ENCODE assay signal across 16 mouse cellular contexts in the genomic region with DNA sequence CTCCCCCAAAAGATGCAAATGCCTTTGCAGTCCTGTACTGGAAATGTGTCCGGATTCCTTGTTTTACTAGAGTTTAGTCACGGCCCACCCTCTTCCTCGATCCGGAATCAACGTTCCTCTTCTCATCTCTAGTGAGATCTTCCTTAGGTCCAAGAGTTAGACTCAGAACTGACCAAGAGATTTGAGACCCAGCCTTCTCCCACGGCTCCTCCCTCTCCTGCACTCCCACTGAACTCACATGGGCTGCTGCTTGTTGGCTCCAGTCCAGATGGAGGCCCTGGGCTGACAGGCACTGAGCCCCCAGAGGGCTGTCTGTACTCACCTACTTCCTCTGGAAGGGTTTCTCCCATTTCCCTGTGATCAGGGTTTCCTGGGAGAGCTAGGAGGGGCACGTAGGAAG. TPM values are rescaled to one million over a fixed set of nuclear protein-coding genes. Genes with fewer than 3 reads are reported as not detected.
DNase-seq lines count a peak whose midpoint lies in the region; ATAC-seq and TF ChIP-seq lines count a peak whose summit lies in the region.
"Had no signal": no experiment of that assay in that cellular context is flagged by ENCODE, and none has a peak within 500 bp of the region (broad histone marks: within the 10 kb centered on the region; RNA-seq: fewer than 3 reads in every experiment).

No protein-coding gene starts in this region.

- no peaks in the 10 kb centered on the region for H3K27me3 ChIP-seq in heart, embryonic 12.5 days (replicated peaks)
- no peaks in the 10 kb centered on the region for H3K27me3 ChIP-seq in liver, embryonic 12.5 days (replicated peaks)
- no peaks in the 10 kb centered on the region for H3K27me3 ChIP-seq in hindbrain, postnatal 0 days (ENCODE audit: insufficient read depth, low read length)
- H3K27me3 ChIP-seq: embryonic facial prominence, embryonic 12.5 days; forebrain, embryonic 13.5 days had no signal

- no peak for TF ChIP-seq CTCF in hindbrain, postnatal 0 days (IDR thresholded peaks at IDR 0.05; ENCODE audit: low read depth)

- no peak overlapping the region for H3K4me3 ChIP-seq in heart, embryonic 12.5 days
- no peak overlapping the region for H3K4me3 ChIP-seq in liver, embryonic 12.5 days
- H3K4me3 ChIP-seq in hindbrain, postnatal 0 days (ENCODE audit: low read length), result no peak overlapping the region
- H3K4me3 ChIP-seq: embryonic facial prominence, embryonic 12.5 days; forebrain, embryonic 13.5 days; left cerebral cortex, adult 2 months had no signal

- H3K9ac ChIP-seq in heart, embryonic 12.5 days, result no peak overlapping the region
- no peak overlapping the region for H3K9ac ChIP-seq in liver, embryonic 12.5 days
- no peak overlapping the region for H3K9ac ChIP-seq in hindbrain, postnatal 0 days (replicated peaks; ENCODE audit: low read length)
- H3K9ac ChIP-seq: embryonic facial prominence, embryonic 12.5 days; forebrain, embryonic 13.5 days; liver, embryonic 14.5 days had no signal

- H3K36me3 ChIP-seq in heart, embryonic 12.5 days, result no peaks in the 10 kb centered on the region
- H3K36me3 ChIP-seq in liver, embryonic 12.5 days, result no peaks in the 10 kb centered on the region
- no peaks in the 10 kb centered on the region for H3K36me3 ChIP-seq in hindbrain, postnatal 0 days (ENCODE audit: insufficient read depth, low read length)
- H3K36me3 ChIP-seq: embryonic facial prominence, embryonic 12.5 days had no signal

- DNase-seq in heart, adult 9 months (ENCODE audit: low spot score in 2 of 2), result no peak
- DNase-seq in liver (peak; percentile 26), 3T3-L1 (ENCODE audit: low read depth, low spot score) (peak; percentile 50), ZHBTc4 (ENCODE audit: low read depth, low spot score) (peak; percentile 80)
- no peak for DNase-seq in hindbrain, postnatal 0 days (ENCODE audit: low spot score)
- DNase-seq: cerebellum, adult 8-10 months; gastrocnemius, postnatal 14 days; thymus, adult 2 months had no signal

- ATAC-seq in heart, embryonic 12.5 days (ENCODE audit: insufficient number of reproducible peaks, low FRiP score), result peak; percentile 74
- ATAC-seq in liver, embryonic 12.5 days, result no peak
- no peak for ATAC-seq in hindbrain, postnatal 0 days
- ATAC-seq in CD4-positive, CD25-positive, alpha-beta regulatory T cell, adult 4 months, result no peak
- ATAC-seq: forebrain, embryonic 13.5 days; hindbrain, embryonic 16.5 days had no signal

- WGBS in heart, embryonic 12.5 days, result 58% methylated on average over 7 of the region's 7 CpGs
- 69% methylated on average over 7 of the region's 7 CpGs for WGBS in liver, embryonic 12.5 days (ENCODE audit: insufficient replicate concordance)
- 74% methylated on average over 7 of the region's 7 CpGs for WGBS in hindbrain, postnatal 0 days

- peak overlapping the region; percentile 58; the same call in 1 of the 2 replicates for H3K27ac ChIP-seq in heart, embryonic 12.5 days (ENCODE audit: poor library complexity, severe bottlenecking)
- no peak overlapping the region for H3K27ac ChIP-seq in liver, embryonic 12.5 days
- H3K27ac ChIP-seq in hindbrain, postnatal 0 days, result no peak overlapping the region
- H3K27ac ChIP-seq: embryonic facial prominence, embryonic 12.5 days; forebrain, embryonic 13.5 days; left cerebral cortex, adult 2 months; liver, embryonic 14.5 days had no signal

- peak overlapping the region; percentile 1; the same call in 1 of the 2 replicates for H3K4me2 ChIP-seq in heart, embryonic 12.5 days
- no peak overlapping the region for H3K4me2 ChIP-seq in liver, embryonic 12.5 days
- no peak overlapping the region for H3K4me2 ChIP-seq in hindbrain, postnatal 0 days (ENCODE audit: low read depth, low read length)
- H3K4me2 ChIP-seq: embryonic facial prominence, embryonic 12.5 days; forebrain, embryonic 13.5 days had no signal

- H3K4me1 ChIP-seq in heart, embryonic 12.5 days (replicated peaks), result peaks cover 28% of the 10 kb centered on the region
- H3K4me1 ChIP-seq in liver, embryonic 12.5 days, result peaks cover 12% of the 10 kb centered on the region
- no peaks in the 10 kb centered on the region for H3K4me1 ChIP-seq in hindbrain, postnatal 0 days (ENCODE audit: insufficient read depth, low read length)
- H3K4me1 ChIP-seq: forebrain, embryonic 13.5 days had no signal

- H3K9me3 ChIP-seq in heart, embryonic 12.5 days (replicated peaks), result no peaks in the 10 kb centered on the region
- no peaks in the 10 kb centered on the region for H3K9me3 ChIP-seq in liver, embryonic 12.5 days (replicated peaks)
- H3K9me3 ChIP-seq in hindbrain, postnatal 0 days (ENCODE audit: low read length), result no peaks in the 10 kb centered on the region
- H3K9me3 ChIP-seq: embryonic facial prominence, embryonic 12.5 days; forebrain, embryonic 13.5 days had no signal

RNA-seq across cellular contexts. Expression of a gene that starts 13.3 kb away (rescaled TPM):
- 0.19 TPM in 1 of 2 replicates, not detected in the other for polyA plus RNA-seq in heart, embryonic 12.5 days (2016; fragmentation: Nextera tagmentation; extraction: Ambion mirVana)
- 1.7 and 1.9 TPM in 2 replicates for polyA plus RNA-seq in liver, embryonic 12.5 days (2016; fragmentation: Nextera tagmentation; extraction: Ambion mirVana)
- 2.2 and 5.3 TPM in 2 replicates for total RNA-seq in hindbrain, postnatal 0 days (2014; rRNA removed)
- 3.6 and 4.3 TPM in 2 replicates for polyA plus RNA-seq in hindbrain, postnatal 0 days (2015; fragmentation: Nextera tagmentation; extraction: Ambion mirVana)
- 1 to 10 TPM in 1 of 2 experiments, not detected in 1; 1.1 TPM for polyA plus RNA-seq in CD4-positive, CD25-positive, alpha-beta regulatory T cell, adult 4 months (2017; shearing (Covaris generic))

RNA-seq across cellular contexts. Expression of a gene that starts 35.7 kb away (rescaled TPM):
- 0.26 TPM in 1 of 2 replicates, not detected in the other for polyA plus RNA-seq in heart, embryonic 12.5 days (2016; fragmentation: Nextera tagmentation; extraction: Ambion mirVana)
- polyA plus RNA-seq in liver, embryonic 12.5 days (2016; fragmentation: Nextera tagmentation; extraction: Ambion mirVana), result 0.21 and 0.23 TPM in 2 replicates
- not detected in 2 replicates for total RNA-seq in hindbrain, postnatal 0 days (2014; rRNA removed)
- polyA plus RNA-seq in hindbrain, postnatal 0 days (2015; fragmentation: Nextera tagmentation; extraction: Ambion mirVana), result not detected in 2 replicates
- polyA plus RNA-seq in CD4-positive, CD25-positive, alpha-beta regulatory T cell, adult 4 months (2017; shearing (Covaris generic)), result 1 to 10 TPM in 1 of 2 experiments, under 1 TPM in 1; 0.52 to 3.9 TPM
- total RNA-seq: left cerebral cortex, adult 2 months had no signal
- polyA plus RNA-seq: embryonic facial prominence, embryonic 12.5 days; forebrain, embryonic 13.5 days; hindbrain, embryonic 16.5 days had no signal

RNA-seq across cellular contexts. Expression of a gene that starts 50.3 kb away (rescaled TPM):
- not detected in 2 replicates for polyA plus RNA-seq in heart, embryonic 12.5 days (2016; fragmentation: Nextera tagmentation; extraction: Ambion mirVana)
- polyA plus RNA-seq in liver, embryonic 12.5 days (2016; fragmentation: Nextera tagmentation; extraction: Ambion mirVana), result 0.10 and 0.13 TPM in 2 replicates
- 0.68 and 0.86 TPM in 2 replicates for total RNA-seq in hindbrain, postnatal 0 days (2014; rRNA removed)
- 1.0 and 1.4 TPM in 2 replicates for polyA plus RNA-seq in hindbrain, postnatal 0 days (2015; fragmentation: Nextera tagmentation; extraction: Ambion mirVana)
- polyA plus RNA-seq in CD4-positive, CD25-positive, alpha-beta regulatory T cell, adult 4 months (2017; shearing (Covaris generic)), result not detected
- total RNA-seq: gastrocnemius, postnatal 14 days had no signal
- polyA plus RNA-seq: embryonic facial prominence, embryonic 12.5 days; forebrain, embryonic 13.5 days had no signal

RNA-seq across cellular contexts. Expression of a gene that starts 55.6 kb away (rescaled TPM):
- 0.14 and 0.24 TPM in 2 replicates for polyA plus RNA-seq in heart, embryonic 12.5 days (2016; fragmentation: Nextera tagmentation; extraction: Ambion mirVana)
- polyA plus RNA-seq in liver, embryonic 12.5 days (2016; fragmentation: Nextera tagmentation; extraction: Ambion mirVana), result 1.3 and 2.0 TPM in 2 replicates
- 0.58 TPM in 1 of 2 replicates, not detected in the other for total RNA-seq in hindbrain, postnatal 0 days (2014; rRNA removed)
- 0.55 and 0.71 TPM in 2 replicates for polyA plus RNA-seq in hindbrain, postnatal 0 days (2015; fragmentation: Nextera tagmentation; extraction: Ambion mirVana)
- under 1 TPM in 1 of 2 experiments, not detected in 1; 0.26 TPM for polyA plus RNA-seq in CD4-positive, CD25-positive, alpha-beta regulatory T cell, adult 4 months (2017; shearing (Covaris generic))
- total RNA-seq: gastrocnemius, postnatal 14 days had no signal
- polyA plus RNA-seq: forebrain, embryonic 13.5 days had no signal

Comparison
In these comparisons a context has a peak if more than half of its experiments do, and no peak if none do; other contexts are left out.
1. DNase-seq: peak in liver (single experiment), 3T3-L1 (single experiment) and ZHBTc4 (single experiment); none in heart, adult 9 months (0 of 2) and hindbrain, postnatal 0 days (single experiment).